Mouse (Mus musculus): ENCODE results near the gene Cby3. TPM values are rescaled to one million over a fixed set of nuclear protein-coding genes. Genes with fewer than 3 reads are reported as not detected.

Cby3 gene
- polyA plus RNA-seq, 2 experiments: 0.16 to 0.47 TPM

- peaks cover 7% of the 10 kb centered on the region; the same call in 1 of the 2 replicates for H3K4me1 ChIP-seq (ENCODE audit: control insufficient read depth, insufficient read depth, low read length)
- no peaks in the 10 kb centered on the region for H3K9me3 ChIP-seq (ENCODE audit: control insufficient read depth, low read length)
- H3K9ac ChIP-seq (ENCODE audit: low read depth, low read length, severe bottlenecking): no peak overlapping the region
- H3K4me2 ChIP-seq (replicated peaks; ENCODE audit: low read depth, low read length, severe bottlenecking): no peak overlapping the region; the same call in 1 of the 2 replicates
- 88% methylated on average over 1 of the region's 1 CpGs for WGBS
- no peak for TF ChIP-seq POLR2A (IDR thresholded peaks at IDR 0.05; ENCODE audit: borderline replicate concordance, extremely low read depth, insufficient read depth, insufficient read length)
- ATAC-seq (ENCODE audit: low FRiP score, low read depth) (no peak), DNase-seq (ENCODE audit: low spot score) (no peak)
- no peaks in the 10 kb centered on the region for H3K36me3 ChIP-seq (ENCODE audit: control insufficient read depth, insufficient read depth, low read length)
- H3K27me3 ChIP-seq (ENCODE audit: control insufficient read depth, insufficient read depth, low read length): no peaks in the 10 kb centered on the region
- H3K27ac ChIP-seq (replicated peaks; ENCODE audit: low read depth, low read length): no peak overlapping the region
- no peak overlapping the region for H3K4me3 ChIP-seq (replicated peaks; ENCODE audit: low read length)
Measured at GRCm38 (mm10) chr11:50371911-50372310, 17.6 kb downstream of the Cby3 start.

GRCm38 (mm10) chr11:50373086-50373485 lies 18.8 kb downstream of the Cby3 start:
- Histone ChIP-seq H3K4me1 (ENCODE audit: control insufficient read depth, insufficient read depth, low read length) (peaks cover 7% of the 10 kb centered on the region; the same call in 1 of the 2 replicates), H3K27ac (replicated peaks; ENCODE audit: low read depth, low read length) (no peak overlapping the region), H3K36me3 (ENCODE audit: control insufficient read depth, insufficient read depth, low read length) (no peaks in the 10 kb centered on the region), H3K9ac (ENCODE audit: low read depth, low read length, severe bottlenecking) (no peak overlapping the region), H3K9me3 (ENCODE audit: control insufficient read depth, low read length) (no peaks in the 10 kb centered on the region), H3K4me2 (replicated peaks; ENCODE audit: low read depth, low read length, severe bottlenecking) (no peak overlapping the region), H3K4me3 (replicated peaks; ENCODE audit: low read length) (no peak overlapping the region), H3K27me3 (ENCODE audit: control insufficient read depth, insufficient read depth, low read length) (no peaks in the 10 kb centered on the region)
- DNase-seq (ENCODE audit: low spot score): no peak
- TF ChIP-seq POLR2A (IDR thresholded peaks at IDR 0.05; ENCODE audit: borderline replicate concordance, extremely low read depth, insufficient read depth, insufficient read length): no peak
- ATAC-seq (ENCODE audit: low FRiP score, low read depth): no peak

- Histone ChIP-seq H3K9me3 (ENCODE audit: control insufficient read depth, low read length) (no peaks in the 10 kb centered on the region), H3K9ac (ENCODE audit: low read depth, low read length, severe bottlenecking) (no peak overlapping the region), H3K27ac (replicated peaks; ENCODE audit: low read depth, low read length) (no peak overlapping the region), H3K4me3 (replicated peaks; ENCODE audit: low read length) (no peak overlapping the region), H3K4me2 (replicated peaks; ENCODE audit: low read depth, low read length, severe bottlenecking) (no peak overlapping the region), H3K27me3 (ENCODE audit: control insufficient read depth, insufficient read depth, low read length) (no peaks in the 10 kb centered on the region), H3K4me1 (ENCODE audit: control insufficient read depth, insufficient read depth, low read length) (peaks cover 7% of the 10 kb centered on the region; the same call in 1 of the 2 replicates), H3K36me3 (ENCODE audit: control insufficient read depth, insufficient read depth, low read length) (peaks cover 2% of the 10 kb centered on the region; the same call in 1 of the 2 replicates)
- no peak for DNase-seq (ENCODE audit: low spot score)
- no peak for ATAC-seq (ENCODE audit: low FRiP score, low read depth)
- 96% methylated on average over 1 of the region's 1 CpGs for WGBS
- no peak for TF ChIP-seq POLR2A (IDR thresholded peaks at IDR 0.05; ENCODE audit: borderline replicate concordance, extremely low read depth, insufficient read depth, insufficient read length)
Measured at GRCm38 (mm10) chr11:50373621-50374020, 19.4 kb downstream of the Cby3 start.

DNA sequence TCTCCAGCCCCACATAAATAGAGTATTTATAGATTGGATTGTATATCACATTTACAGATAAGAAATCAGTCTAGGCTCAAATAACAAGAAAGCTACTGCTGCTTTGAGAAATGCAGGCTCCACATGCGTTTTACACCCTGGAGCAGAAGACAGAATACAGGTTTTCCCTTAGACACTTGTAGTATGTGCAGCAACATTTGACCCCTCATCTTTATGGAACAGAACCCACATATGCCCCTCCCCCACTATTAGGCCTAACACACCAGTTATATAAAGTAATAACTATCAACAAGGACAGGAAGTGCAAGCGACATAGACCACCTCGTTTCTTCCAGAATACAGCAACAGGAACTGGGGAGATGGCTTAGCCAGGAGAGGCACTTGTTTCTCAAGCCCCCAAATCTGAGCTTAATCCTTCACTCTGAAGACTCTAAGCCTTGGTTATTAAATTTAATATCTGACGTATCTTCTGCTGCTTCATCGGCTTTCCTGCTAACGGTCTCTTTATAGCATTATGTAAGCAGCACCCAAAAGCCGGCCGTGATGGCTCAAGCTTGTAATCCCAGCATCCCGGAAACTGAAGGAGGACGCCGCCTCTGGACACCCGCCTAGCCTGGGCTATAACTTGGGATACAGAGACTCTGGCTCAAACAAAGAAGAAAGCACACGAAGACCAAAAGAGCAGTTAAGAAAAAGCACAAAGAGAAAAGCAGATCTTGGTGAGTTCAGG lies 20.2 kb downstream of the Cby3 start:
- Histone ChIP-seq H3K9me3 (ENCODE audit: control insufficient read depth, low read length) (no peaks in the 10 kb centered on the region), H3K27me3 (ENCODE audit: control insufficient read depth, insufficient read depth, low read length) (no peaks in the 10 kb centered on the region), H3K9ac (ENCODE audit: low read depth, low read length, severe bottlenecking) (no peak overlapping the region), H3K36me3 (ENCODE audit: control insufficient read depth, insufficient read depth, low read length) (peaks cover 10% of the 10 kb centered on the region), H3K4me2 (replicated peaks; ENCODE audit: low read depth, low read length, severe bottlenecking) (no peak overlapping the region), H3K4me1 (ENCODE audit: control insufficient read depth, insufficient read depth, low read length) (peaks cover 9% of the 10 kb centered on the region), H3K27ac (replicated peaks; ENCODE audit: low read depth, low read length) (no peak overlapping the region), H3K4me3 (replicated peaks; ENCODE audit: low read length) (no peak overlapping the region)
- 87% methylated on average over 13 of the region's 13 CpGs for WGBS
- ATAC-seq (ENCODE audit: low FRiP score, low read depth) (no peak), DNase-seq (ENCODE audit: low spot score) (no peak)
- TF ChIP-seq POLR2A (IDR thresholded peaks at IDR 0.05; ENCODE audit: borderline replicate concordance, extremely low read depth, insufficient read depth, insufficient read length): no peak

DNA sequence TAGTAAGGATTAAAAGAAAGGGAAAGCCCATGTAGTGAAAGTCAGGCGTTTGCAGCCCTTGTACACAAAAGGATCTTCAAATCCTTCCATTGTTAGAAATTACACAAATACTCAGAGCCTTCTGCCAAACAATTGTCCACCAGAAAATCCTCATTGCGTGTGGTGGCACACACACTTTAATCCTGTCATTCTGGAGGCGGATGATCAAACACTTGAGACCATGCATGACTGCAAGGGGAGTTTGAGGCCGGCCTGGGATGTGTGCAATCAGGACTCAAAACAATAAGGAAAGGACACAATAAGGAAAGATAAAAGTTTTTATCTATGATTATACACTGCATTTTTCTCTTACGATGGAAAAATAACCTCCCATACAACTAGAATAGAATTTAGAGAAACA lies 21.2 kb downstream of the Cby3 start:
- TF ChIP-seq POLR2A (IDR thresholded peaks at IDR 0.05; ENCODE audit: borderline replicate concordance, extremely low read depth, insufficient read depth, insufficient read length): no peak
- DNase-seq (ENCODE audit: low spot score) (no peak), ATAC-seq (ENCODE audit: low FRiP score, low read depth) (no peak)
- H3K4me2 ChIP-seq (replicated peaks; ENCODE audit: low read depth, low read length, severe bottlenecking): no peak overlapping the region
- H3K27me3 ChIP-seq (ENCODE audit: control insufficient read depth, insufficient read depth, low read length): no peaks in the 10 kb centered on the region
- 89% methylated on average over 5 of the region's 5 CpGs for WGBS
- no peak overlapping the region for H3K4me3 ChIP-seq (replicated peaks; ENCODE audit: low read length)
- H3K9ac ChIP-seq (ENCODE audit: low read depth, low read length, severe bottlenecking): no peak overlapping the region
- peaks cover 19% of the 10 kb centered on the region for H3K36me3 ChIP-seq (ENCODE audit: control insufficient read depth, insufficient read depth, low read length)
- H3K4me1 ChIP-seq (ENCODE audit: control insufficient read depth, insufficient read depth, low read length): peaks cover 14% of the 10 kb centered on the region
- H3K9me3 ChIP-seq (ENCODE audit: control insufficient read depth, low read length): no peaks in the 10 kb centered on the region
- no peak overlapping the region for H3K27ac ChIP-seq (replicated peaks; ENCODE audit: low read depth, low read length)
